Mouse (Mus musculus) activated CD4-positive, CD25-positive, alpha-beta regulatory T cell, adult 9 weeks (primary cell): ENCODE measurements around the gene Stn1. TPM values are rescaled to one million over a fixed set of nuclear protein-coding genes. Genes with fewer than 3 reads are reported as not detected.

Experiments
- polyA plus RNA-seq: library from polyadenylated mRNA; unstranded; fragments of 100-300 nt; shearing (Covaris generic); gene quantifications from one replicate; pipeline ENCODE4 v1.2.1, GENCODE M21; 2017

The Stn1 gene
- 39.2 TPM for polyA plus RNA-seq

DNA sequence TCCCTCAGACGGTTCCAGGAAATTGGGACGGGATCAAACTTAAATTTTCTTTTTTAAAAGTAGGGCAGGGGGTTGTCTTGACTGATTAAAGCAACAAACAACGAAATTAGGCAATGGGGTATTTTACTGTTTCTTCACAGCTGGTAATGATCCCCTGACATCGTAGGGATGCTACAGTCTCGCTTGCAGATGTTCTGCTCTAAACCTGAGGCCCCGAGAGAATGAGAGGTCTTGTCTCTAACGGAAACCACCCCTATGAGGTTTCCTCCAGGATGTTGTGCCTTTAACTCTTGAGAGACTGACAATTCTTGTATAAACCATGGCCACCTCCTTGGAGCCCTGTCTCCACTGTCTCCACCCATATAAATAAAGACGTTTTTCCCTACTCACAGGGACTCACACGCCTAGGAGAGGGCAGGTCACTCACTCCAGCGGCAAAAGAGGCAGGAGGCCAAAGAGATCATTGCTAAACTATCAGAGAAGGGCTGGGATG lies at the start of gene Stn1:
Stn1 (minus strand) TSS at position 208 of the 493 bp plus-strand sequence.

DNA sequence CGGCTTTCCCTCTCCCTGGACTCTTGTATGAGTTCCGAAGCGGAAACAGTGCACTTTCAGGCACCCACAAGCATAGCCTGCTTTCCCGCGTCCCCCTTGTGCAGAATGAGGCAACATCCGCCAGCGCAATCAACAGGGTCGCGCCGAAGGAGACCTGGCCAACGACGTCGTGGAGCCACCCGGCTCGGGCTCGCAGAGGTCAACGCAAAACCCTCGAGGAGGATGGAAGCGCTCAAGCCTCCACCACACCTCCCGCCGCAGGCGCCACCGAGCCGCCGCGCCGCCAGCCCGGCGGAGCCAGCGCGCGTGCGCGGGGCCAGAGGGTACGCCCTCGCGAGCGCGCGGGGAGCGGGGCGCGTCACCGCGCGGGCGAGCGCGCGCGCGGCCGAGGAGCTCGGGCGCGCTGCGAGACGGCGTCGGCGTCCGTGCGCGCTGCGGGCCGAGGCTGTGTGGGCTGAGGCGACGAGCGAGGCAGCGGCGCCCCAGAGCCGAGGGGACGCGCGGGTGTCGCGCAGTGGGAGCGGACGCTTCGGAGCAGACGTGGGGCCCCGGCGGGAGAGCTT lies 42.0 kb upstream of the Stn1 start, which contains the start of gene Slk:
Slk (plus strand) TSS at position 454 of the 563 bp plus-strand sequence.

DNA sequence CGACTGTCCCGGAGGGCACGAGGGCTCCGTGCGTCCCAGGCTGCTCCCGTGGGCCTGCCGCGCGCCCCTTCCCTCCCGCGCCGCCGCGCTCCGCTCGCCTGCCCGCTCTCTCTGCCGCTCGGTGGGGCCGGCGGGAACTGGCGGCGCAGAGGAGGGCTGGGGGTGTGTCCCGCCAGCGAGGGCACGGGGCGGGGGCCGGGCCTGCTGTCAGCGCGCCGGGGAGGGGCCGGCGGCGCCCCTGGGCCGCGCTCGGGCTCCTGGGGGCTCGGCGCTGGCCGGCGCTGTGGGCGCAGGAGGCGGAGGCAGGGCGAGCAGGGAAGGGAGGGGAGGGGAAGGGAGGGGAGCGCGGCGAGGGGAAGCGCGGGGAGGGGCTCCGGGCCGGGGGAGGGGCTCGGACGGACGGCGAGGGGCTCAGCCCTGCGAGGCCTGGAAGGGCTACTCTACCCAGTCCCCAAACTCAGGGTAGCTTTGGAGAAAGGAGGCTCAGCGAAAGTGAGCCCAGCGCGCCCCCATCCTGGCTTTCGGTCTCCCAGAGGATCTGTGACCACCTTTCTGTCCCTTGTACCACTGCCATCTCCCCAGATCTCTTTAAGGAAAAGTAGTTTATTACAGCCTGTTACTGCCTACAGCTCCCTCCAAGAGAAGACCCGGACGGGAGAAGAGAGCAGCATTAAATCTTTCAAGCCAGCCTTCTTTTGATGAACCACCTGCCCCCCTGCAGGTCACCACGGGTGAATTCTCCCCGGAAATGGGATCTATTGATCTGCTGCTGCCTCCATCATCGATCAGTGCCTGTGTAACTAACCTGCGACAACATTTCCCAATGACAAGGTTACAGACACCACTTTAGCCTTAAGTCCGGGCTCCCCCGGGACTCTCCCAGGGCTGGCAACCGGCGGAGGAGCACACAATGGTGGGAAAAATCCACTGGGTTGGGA lies 72.7 kb downstream of the Stn1 start, which contains the start of gene Sh3pxd2a:
Sh3pxd2a (minus strand) TSS at position 98 of the 938 bp plus-strand sequence.

Other genes with a start within 250 kb of the Stn1 start
- 0.39 TPM for gene Sh3pxd2a, start 73.1 kb downstream of the Stn1 start, polyA plus RNA-seq
- gene Slk, start 42.2 kb upstream of the Stn1 start, polyA plus RNA-seq: 10.4 TPM
- not detected for gene Col17a1, start 154.6 kb upstream of the Stn1 start, polyA plus RNA-seq
- gene Sfr1, start 194.2 kb upstream of the Stn1 start, polyA plus RNA-seq: 181 TPM